Mouse (Mus musculus) adrenal gland, adult 18-20 months (tissue): ENCODE measurements at regions not wholly inside any gene's neighbourhood (a gene's known extent, or its start where the extent isn't known, plus 50 kb on each side); places are given as distances from the start of the nearest gene placed in this dataset.

Source experiments
- DNase-seq, 2 experiments: peaks; one replicate each; pipeline ENCODE4 v3.0.0; 2021 to 2022; ENCODE audit warnings: low spot score in 2 of 2

- DNase-seq = no peak
These were observed 175.8 kb downstream of the Tmx1 start for GRCm38 (mm10) chr12:70628384-70629365.

- DNase-seq = no peak
These were observed 176.5 kb downstream of the Tmx1 start for GRCm38 (mm10) chr12:70629371-70629770.

GRCm38 (mm10) chr12:70631281-70631680 is 178.4 kb downstream of the Tmx1 start:
- DNase-seq = no peak

- no peak for DNase-seq
These were observed 180.3 kb downstream of the Tmx1 start for GRCm38 (mm10) chr12:70633194-70633593.

GRCm38 (mm10) chr12:70633622-70634365 is 180.9 kb downstream of the Tmx1 start:
- no peak for DNase-seq

- DNase-seq = no peak
These were observed 183.1 kb downstream of the Tmx1 start for GRCm38 (mm10) chr12:70635997-70636396.

GRCm38 (mm10) chr12:70640186-70640585 is 185.1 kb upstream of the Frmd6 start:
- no peak for DNase-seq

GRCm38 (mm10) chr12:70644910-70645309 is 180.4 kb upstream of the Frmd6 start:
- no peak for DNase-seq

- no peak for DNase-seq
These were observed 179.9 kb upstream of the Frmd6 start for GRCm38 (mm10) chr12:70645407-70645806.

GRCm38 (mm10) chr12:70647516-70647915 is 177.8 kb upstream of the Frmd6 start:
- DNase-seq = no peak

GRCm38 (mm10) chr12:70648179-70648811 is 177.0 kb upstream of the Frmd6 start:
- DNase-seq = no peak

- no peak for DNase-seq
These were observed 176.5 kb upstream of the Frmd6 start for GRCm38 (mm10) chr12:70648812-70649188.

- DNase-seq = no peak
These were observed 175.6 kb upstream of the Frmd6 start for GRCm38 (mm10) chr12:70649691-70650090.

GRCm38 (mm10) chr12:70650470-70650869 is 174.8 kb upstream of the Frmd6 start:
- no peak for DNase-seq

GRCm38 (mm10) chr12:70652751-70653150 is 172.6 kb upstream of the Frmd6 start:
- no peak for DNase-seq

- DNase-seq = no peak
These were observed 171.3 kb upstream of the Frmd6 start for GRCm38 (mm10) chr12:70653971-70654370.

- peak; percentile 34 to 56 for DNase-seq
These were observed 170.8 kb upstream of the Frmd6 start for GRCm38 (mm10) chr12:70654546-70654945.

- DNase-seq = no peak
These were observed 169.9 kb upstream of the Frmd6 start for GRCm38 (mm10) chr12:70655411-70655811.

- DNase-seq = no peak
These were observed 169.3 kb upstream of the Frmd6 start for GRCm38 (mm10) chr12:70655900-70656544.

- DNase-seq = no peak
These were observed 168.4 kb upstream of the Frmd6 start for GRCm38 (mm10) chr12:70656805-70657492.

GRCm38 (mm10) chr12:70657493-70657810 is 167.9 kb upstream of the Frmd6 start:
- DNase-seq = no peak
